Mouse (Mus musculus) cerebellum, adult 9-10 months (tissue): Measurements from ENCODE around the gene Zfp52.

ENCODE experiments used
- DNase-seq: peaks from one replicate; pipeline ENCODE4 v3.0.0; 2022

Zfp52 gene

DNA sequence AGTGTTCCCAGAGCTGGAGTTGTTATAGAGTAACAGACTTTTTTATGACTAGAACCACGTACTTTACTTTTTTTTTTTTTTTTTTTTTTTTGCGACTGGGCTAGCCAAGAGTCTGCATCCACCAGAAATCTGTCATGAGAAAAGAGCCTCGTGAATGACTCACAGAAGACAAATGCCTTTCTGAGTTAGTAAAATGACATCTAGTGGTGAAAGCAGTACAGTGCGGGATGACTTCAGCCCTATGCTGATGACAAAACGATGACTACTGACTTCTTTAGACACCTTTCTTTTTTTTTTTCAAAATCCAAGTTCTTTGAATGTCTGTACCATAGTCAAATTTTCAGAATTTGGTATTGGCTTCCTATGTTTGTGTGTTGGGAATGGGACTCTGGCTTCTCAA, 30.9 kb downstream of the Zfp52 start:
- peak; percentile 83 for DNase-seq

DNA sequence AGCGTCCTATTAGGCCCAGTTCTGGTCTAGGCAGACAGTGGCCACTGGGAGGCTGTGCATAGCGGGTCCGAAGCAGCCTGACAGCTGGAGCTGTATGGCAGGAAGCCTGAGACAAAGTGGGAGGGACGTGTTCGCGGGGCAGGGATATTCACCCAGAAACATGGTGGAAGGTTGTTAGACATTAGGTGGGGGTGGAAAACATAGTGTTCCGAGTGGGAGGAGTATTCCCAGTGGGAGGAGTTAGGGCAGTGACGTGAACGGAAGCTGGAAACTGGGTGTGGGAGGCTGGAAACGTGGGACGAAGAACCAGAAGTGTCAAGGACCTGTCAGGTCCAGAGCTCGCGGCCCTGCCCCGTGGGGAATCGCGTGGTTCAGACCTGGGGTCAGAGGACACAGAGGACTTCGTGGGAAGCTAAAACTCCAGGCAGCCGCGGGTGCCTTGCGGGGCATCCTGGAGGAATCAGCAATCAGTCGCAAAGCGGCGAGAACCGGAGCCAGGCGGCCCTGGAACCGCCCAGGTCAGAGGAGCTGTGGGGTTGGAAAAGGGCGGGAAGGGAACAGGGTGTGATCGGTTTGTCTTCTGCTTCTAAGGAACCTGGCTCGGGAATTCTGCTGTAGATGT, 31.5 kb downstream of the Zfp52 start, which contains the start of gene Zfp948:
Gene Zfp948, plus strand, starts transcription at position 281 of the 622 bp plus-strand sequence.
- DNase-seq: peak; percentile 84

DNA sequence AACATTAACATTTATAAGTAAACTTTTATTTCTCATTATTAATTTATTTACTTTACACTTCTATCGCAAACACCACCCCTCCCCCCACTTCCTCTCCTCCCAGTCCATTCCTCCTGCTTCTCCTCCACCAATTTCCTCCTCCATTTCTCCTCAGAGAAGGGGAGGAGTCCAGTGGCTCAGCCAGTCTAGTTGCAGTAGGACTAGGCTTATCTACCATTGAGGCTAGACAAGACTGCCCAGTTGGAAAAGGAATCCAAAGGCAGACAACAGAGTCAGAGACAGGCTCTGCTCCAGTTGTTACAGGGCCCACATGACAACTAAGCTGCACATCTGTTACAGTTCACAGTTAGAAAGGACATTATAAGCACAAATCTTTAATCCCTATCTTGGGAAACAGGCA, 32.4 kb downstream of the Zfp52 start:
- DNase-seq: peak; percentile 52

DNA sequence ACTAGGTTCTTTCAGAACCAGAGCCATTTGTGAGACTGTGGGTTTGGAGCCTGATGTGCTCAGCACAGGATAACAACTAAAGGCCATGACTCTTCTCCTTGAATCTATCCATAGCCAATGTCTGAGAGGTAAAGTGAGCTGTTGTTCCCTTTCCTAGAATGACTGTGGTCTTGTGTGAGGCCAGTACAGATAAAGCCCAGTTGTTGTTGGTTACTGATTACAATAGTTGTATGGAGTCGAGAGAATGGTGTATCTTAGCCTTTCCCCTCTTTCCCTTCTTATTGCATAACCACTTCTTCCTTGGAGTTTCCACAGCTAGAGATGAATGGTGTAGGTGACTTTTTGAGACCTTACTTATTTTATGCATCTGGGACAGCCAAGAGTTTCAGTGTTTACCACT, 43.7 kb downstream of the Zfp52 start:
- DNase-seq: no peak

DNA sequence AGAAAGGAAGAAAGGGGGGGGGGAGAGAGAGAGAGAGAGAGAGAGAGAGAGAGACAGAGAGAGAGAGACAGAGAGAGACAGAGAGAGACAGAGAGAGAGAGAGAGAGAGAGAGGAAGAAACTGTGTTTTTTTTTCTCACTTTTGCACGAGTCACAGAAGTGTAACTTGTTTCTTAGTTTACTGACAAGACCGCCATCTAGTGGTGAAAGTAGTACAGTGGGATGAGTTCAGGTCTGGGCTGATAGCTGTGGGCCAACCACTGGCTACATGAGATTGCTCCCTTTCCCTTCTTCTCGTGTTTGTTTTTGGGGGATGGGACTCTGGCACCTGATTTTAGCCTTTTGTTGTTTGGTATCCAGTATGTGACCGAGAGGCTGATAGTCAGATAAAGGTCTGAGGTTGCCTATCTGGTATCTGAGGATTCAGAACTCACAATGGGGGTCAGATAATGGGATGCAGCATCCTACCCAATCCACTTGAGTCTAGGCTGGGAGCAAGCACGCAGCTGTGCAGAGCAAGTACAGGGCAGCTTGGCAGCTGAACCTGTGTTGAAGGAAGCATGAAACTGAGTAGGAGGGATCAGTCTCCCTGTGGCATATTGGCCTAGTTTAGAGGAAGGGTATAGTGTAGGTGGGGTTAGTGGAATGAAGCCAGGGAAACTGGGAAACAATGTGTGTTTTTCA, 44.3 kb downstream of the Zfp52 start:
- DNase-seq: peak; percentile 54

DNA sequence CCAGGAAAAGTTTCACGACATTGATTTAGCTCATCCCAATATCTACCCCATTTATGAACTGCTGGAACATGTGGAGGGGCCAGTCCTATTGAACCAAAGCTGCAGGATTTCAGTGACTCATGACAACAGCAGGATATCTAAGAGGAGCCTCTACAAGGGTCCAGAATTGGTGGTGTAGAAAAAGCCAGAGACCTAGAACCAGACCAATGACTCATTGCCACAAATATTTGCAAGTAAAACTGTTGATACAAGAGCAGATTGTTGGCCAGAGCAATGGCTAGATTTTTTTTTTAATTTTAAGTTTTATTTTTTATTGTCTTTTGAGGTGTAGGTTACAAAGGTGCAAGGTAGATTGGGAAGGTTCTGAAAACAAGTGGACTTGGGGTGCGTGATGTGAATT, 50.2 kb downstream of the Zfp52 start:
- no peak for DNase-seq
